Mouse (Mus musculus) bone marrow, adult 2 months (tissue): ENCODE results near the gene Nudcd3.

Experiments used
- CTCF ChIP-seq: fragments of 200-500 bp; IDR thresholded peaks from 2 replicates; pipeline ENCODE4 v1.5.1; 2011; ENCODE audit warnings: low read length, control low read depth; ENCODE audit not compliant: control insufficient read depth, insufficient read depth
- POLR2A ChIP-seq: fragments of 200-500 bp; IDR thresholded peaks from 2 replicates; pipeline ENCODE4 v1.6.1; 2011; ENCODE audit warnings: low read depth, mild to moderate bottlenecking, control low read depth, low read length, borderline replicate concordance; ENCODE audit not compliant: control insufficient read depth

DNA sequence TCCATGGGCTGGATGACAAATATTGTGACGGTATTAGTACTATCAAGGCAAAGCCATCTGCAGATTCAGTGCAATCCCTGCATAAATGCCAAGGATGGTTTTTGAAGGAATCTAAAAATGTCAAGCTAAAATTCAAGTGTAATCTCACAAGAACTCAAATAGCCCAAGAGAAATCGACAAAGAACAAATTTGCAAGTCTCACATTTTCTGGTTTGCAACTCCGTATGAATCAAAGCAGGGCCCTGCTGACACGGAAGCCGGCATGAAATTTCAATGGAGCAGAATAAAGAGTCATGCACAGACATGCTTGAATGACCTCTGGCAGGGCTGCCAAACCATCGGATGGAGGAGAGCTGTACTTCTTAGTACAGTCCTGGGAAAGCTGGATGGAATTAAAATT is 19.8 kb upstream of the Nudcd3 start:
- TF ChIP-seq CTCF: no peak
- no peak for TF ChIP-seq POLR2A
